Mouse (Mus musculus): ENCODE measurements around the gene Abhd16a. TPM values are rescaled to one million over a fixed set of nuclear protein-coding genes. Genes with fewer than 3 reads are reported as not detected.

The Abhd16a gene
- polyA plus RNA-seq, 1 experiment from 2014 or later: 69.9 TPM

GRCm38 (mm10) chr17:35105740-35106389 is 16.8 kb downstream of the Abhd16a start:
- peak overlapping the region; percentile 28; the same call in 1 of the 2 replicates for H3K4me2 ChIP-seq (ENCODE audit: low read length)
- peaks cover 35% of the 10 kb centered on the region for H3K36me3 ChIP-seq (ENCODE audit: control insufficient read depth, insufficient read depth, low read length)
- DNase-seq (ENCODE audit: low spot score) (peak; percentile 61), ATAC-seq (0 out of 2 replicates have a peak, but pooled peaks have one; percentile 12)
- H3K4me3 ChIP-seq (ENCODE audit: low read depth, low read length): no peak overlapping the region
- H3K4me1 ChIP-seq (ENCODE audit: control insufficient read depth, insufficient read depth, low read length): no peaks in the 10 kb centered on the region
- no peaks in the 10 kb centered on the region for H3K27me3 ChIP-seq (replicated peaks; ENCODE audit: control insufficient read depth, insufficient read depth, low read length)
- H3K9me3 ChIP-seq (replicated peaks; ENCODE audit: control insufficient read depth, low read length): no peaks in the 10 kb centered on the region
- peak overlapping the region; percentile 48; the same call in 1 of the 2 replicates for H3K9ac ChIP-seq (ENCODE audit: low read length)
- 23% methylated on average over 13 of the region's 13 CpGs for WGBS
- no peak overlapping the region for H3K27ac ChIP-seq (ENCODE audit: low read depth, low read length)

DNA sequence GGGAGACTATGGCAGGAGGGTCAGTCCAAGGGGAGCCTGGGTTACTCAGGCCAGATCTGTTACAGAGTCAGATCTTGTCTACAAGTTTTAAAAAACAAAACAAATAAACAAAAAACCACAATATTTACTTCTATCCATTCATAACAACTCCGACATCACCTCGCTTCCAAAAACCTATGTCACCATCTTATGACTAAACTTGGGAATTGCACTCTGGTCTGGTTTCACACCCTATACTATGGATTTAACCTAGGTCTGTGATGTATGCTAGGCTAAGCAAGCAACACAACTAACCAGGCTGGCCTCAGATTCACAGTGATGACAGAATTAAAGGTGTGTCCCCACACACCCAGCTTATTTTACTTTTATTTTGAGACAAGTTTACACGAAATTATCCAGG is 17.5 kb downstream of the Abhd16a start:
- Histone ChIP-seq H3K27ac (ENCODE audit: low read depth, low read length) (no peak overlapping the region), H3K36me3 (ENCODE audit: control insufficient read depth, insufficient read depth, low read length) (peaks cover 28% of the 10 kb centered on the region), H3K27me3 (replicated peaks; ENCODE audit: control insufficient read depth, insufficient read depth, low read length) (no peaks in the 10 kb centered on the region), H3K4me2 (ENCODE audit: low read length) (no peak overlapping the region), H3K9ac (ENCODE audit: low read length) (peak overlapping the region; percentile 48; the same call in 1 of the 2 replicates), H3K4me3 (ENCODE audit: low read depth, low read length) (no peak overlapping the region), H3K9me3 (replicated peaks; ENCODE audit: control insufficient read depth, low read length) (no peaks in the 10 kb centered on the region), H3K4me1 (ENCODE audit: control insufficient read depth, insufficient read depth, low read length) (no peaks in the 10 kb centered on the region)
- WGBS: 66% methylated on average over 3 of the region's 3 CpGs
- DNase-seq (ENCODE audit: low spot score): peak; percentile 43
- no peak for ATAC-seq

- no peak within 1 kb of the TSS for H3K9ac ChIP-seq (ENCODE audit: low read length)
- H3K4me1 ChIP-seq (ENCODE audit: control insufficient read depth, insufficient read depth, low read length): no peaks in the 10 kb centered on the region
- H3K27me3 ChIP-seq (replicated peaks; ENCODE audit: control insufficient read depth, insufficient read depth, low read length): no peaks in the 10 kb centered on the region
- DNase-seq (ENCODE audit: low spot score): no peak
- no peak within 1 kb of the TSS for H3K27ac ChIP-seq (ENCODE audit: low read depth, low read length)
- peaks cover 13% of the 10 kb centered on the region for H3K36me3 ChIP-seq (ENCODE audit: control insufficient read depth, insufficient read depth, low read length)
- WGBS: 89% methylated on average over 6 of the region's 6 CpGs
- ATAC-seq: no peak
- H3K4me2 ChIP-seq (ENCODE audit: low read length): no peak within 1 kb of the TSS
- no peak within 1 kb of the TSS for H3K4me3 ChIP-seq (ENCODE audit: low read depth, low read length)
- no peaks in the 10 kb centered on the region for H3K9me3 ChIP-seq (replicated peaks; ENCODE audit: control insufficient read depth, low read length)
Observed at GRCm38 (mm10) chr17:35108097-35108496, 19.0 kb downstream of the Abhd16a start, which contains the start of gene Ly6g5c. Gene Ly6g5c (plus strand): TSS chr17:35108279.

- Histone ChIP-seq H3K4me3 (ENCODE audit: low read depth, low read length) (no peak overlapping the region), H3K4me1 (ENCODE audit: control insufficient read depth, insufficient read depth, low read length) (no peaks in the 10 kb centered on the region), H3K9me3 (replicated peaks; ENCODE audit: control insufficient read depth, low read length) (no peaks in the 10 kb centered on the region), H3K27me3 (replicated peaks; ENCODE audit: control insufficient read depth, insufficient read depth, low read length) (no peaks in the 10 kb centered on the region), H3K27ac (ENCODE audit: low read depth, low read length) (no peak overlapping the region), H3K36me3 (ENCODE audit: control insufficient read depth, insufficient read depth, low read length) (peaks cover 31% of the 10 kb centered on the region), H3K4me2 (ENCODE audit: low read length) (no peak overlapping the region), H3K9ac (ENCODE audit: low read length) (no peak overlapping the region)
- ATAC-seq (no peak), DNase-seq (ENCODE audit: low spot score) (no peak)
- 80% methylated on average over 9 of the region's 9 CpGs for WGBS
Observed at GRCm38 (mm10) chr17:35111774-35112173, 22.7 kb downstream of the Abhd16a start.

GRCm38 (mm10) chr17:35115046-35116019 is 26.3 kb downstream of the Abhd16a start, which contains the start of gene Ly6g5b:
Gene Ly6g5b (minus strand): TSS chr17:35115428.
- H3K36me3 ChIP-seq (ENCODE audit: control insufficient read depth, insufficient read depth, low read length): peaks cover 59% of the 10 kb centered on the region
- WGBS: 85% methylated on average over 8 of the region's 8 CpGs
- ATAC-seq (no peak), DNase-seq (ENCODE audit: low spot score) (no peak)
- no peak within 1 kb of the TSS for H3K4me2 ChIP-seq (ENCODE audit: low read length)
- peaks cover 5% of the 10 kb centered on the region for H3K4me1 ChIP-seq (ENCODE audit: control insufficient read depth, insufficient read depth, low read length)
- no peaks in the 10 kb centered on the region for H3K27me3 ChIP-seq (replicated peaks; ENCODE audit: control insufficient read depth, insufficient read depth, low read length)
- no peaks in the 10 kb centered on the region for H3K9me3 ChIP-seq (replicated peaks; ENCODE audit: control insufficient read depth, low read length)
- no peak within 1 kb of the TSS for H3K27ac ChIP-seq (ENCODE audit: low read depth, low read length)
- no peak within 1 kb of the TSS for H3K9ac ChIP-seq (ENCODE audit: low read length)
- H3K4me3 ChIP-seq (ENCODE audit: low read depth, low read length): no peak within 1 kb of the TSS

DNA sequence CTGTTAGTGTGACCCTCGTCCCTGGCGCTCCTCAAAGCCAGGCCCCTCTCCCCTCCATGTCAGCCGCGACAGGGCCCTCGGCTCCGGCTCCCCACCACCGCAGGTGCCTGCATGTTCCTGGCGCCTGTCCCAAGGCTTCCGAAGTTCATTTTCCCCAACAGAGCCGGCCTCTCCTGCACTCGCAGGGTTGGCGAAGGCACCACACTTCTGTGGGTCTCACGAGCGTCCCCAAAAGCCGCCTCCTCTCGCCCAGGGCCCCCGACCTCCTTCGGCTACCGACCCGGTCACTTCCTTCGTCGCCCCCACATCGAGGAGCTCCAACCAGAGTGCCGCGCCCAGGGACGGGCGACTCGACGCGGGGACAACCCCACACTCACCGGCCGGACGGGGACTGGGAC is 31.7 kb downstream of the Abhd16a start:
- Histone ChIP-seq H3K36me3 (ENCODE audit: control insufficient read depth, insufficient read depth, low read length) (peaks cover 54% of the 10 kb centered on the region), H3K27me3 (replicated peaks; ENCODE audit: control insufficient read depth, insufficient read depth, low read length) (no peaks in the 10 kb centered on the region), H3K9ac (ENCODE audit: low read length) (peak overlapping the region; percentile 93), H3K4me1 (ENCODE audit: control insufficient read depth, insufficient read depth, low read length) (peaks cover 11% of the 10 kb centered on the region), H3K4me2 (ENCODE audit: low read length) (peak overlapping the region; percentile 97), H3K9me3 (replicated peaks; ENCODE audit: control insufficient read depth, low read length) (no peaks in the 10 kb centered on the region), H3K27ac (ENCODE audit: low read depth, low read length) (peak overlapping the region; percentile 66), H3K4me3 (ENCODE audit: low read depth, low read length) (peak overlapping the region; percentile 89)
- under 1% methylated on average over 33 of the region's 33 CpGs for WGBS
- DNase-seq (ENCODE audit: low spot score) (no peak), ATAC-seq (no peak; the same call in 1 of the 2 replicates)

DNA sequence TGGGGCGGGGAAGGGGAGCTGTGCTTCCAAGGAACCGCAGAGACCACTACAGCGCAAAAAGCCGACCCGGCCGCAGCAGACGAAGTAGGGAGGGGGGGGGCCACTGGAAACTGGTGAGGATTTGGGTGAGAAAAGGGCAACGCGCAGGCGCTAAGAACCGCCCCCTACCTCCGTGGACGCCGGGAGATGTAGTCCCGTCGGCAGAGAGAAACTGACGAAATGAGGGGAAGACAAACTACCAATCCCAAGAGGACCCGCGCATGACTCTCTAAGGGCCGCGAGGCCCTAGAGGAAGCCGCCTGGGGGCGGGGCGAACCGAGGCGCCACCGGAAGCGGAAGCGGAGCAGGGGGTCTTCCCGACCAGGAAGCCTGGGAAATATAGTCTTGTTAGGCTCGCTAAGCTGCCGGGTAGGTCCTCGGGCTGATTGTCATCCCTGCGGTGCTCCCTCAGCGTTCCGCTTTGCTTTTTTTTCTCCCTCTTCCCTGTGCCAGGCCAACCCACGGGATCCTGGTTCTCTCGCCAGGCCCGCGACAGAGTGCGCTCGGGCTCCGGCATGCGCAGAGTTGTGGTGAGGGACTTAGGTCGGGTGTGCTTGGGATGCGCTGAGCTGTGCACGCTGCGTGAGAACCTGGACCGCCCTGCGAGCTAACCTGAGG is 32.2 kb downstream of the Abhd16a start, which contains the start of gene Gpank1:
Gene Gpank1, plus strand, starts transcription at position 313 of the 657 bp plus-strand sequence.
- H3K36me3 ChIP-seq (ENCODE audit: control insufficient read depth, insufficient read depth, low read length): peaks cover 49% of the 10 kb centered on the region
- no peaks in the 10 kb centered on the region for H3K27me3 ChIP-seq (replicated peaks; ENCODE audit: control insufficient read depth, insufficient read depth, low read length)
- ATAC-seq (peak; percentile 97), DNase-seq (ENCODE audit: low spot score) (peak; percentile 100)
- H3K4me2 ChIP-seq (ENCODE audit: low read length): peak within 1 kb of the TSS; percentile 97
- H3K9me3 ChIP-seq (replicated peaks; ENCODE audit: control insufficient read depth, low read length): no peaks in the 10 kb centered on the region
- peak within 1 kb of the TSS; percentile 90 for H3K27ac ChIP-seq (ENCODE audit: low read depth, low read length)
- H3K4me3 ChIP-seq (ENCODE audit: low read depth, low read length): peak within 1 kb of the TSS; percentile 89
- peaks cover 11% of the 10 kb centered on the region for H3K4me1 ChIP-seq (ENCODE audit: control insufficient read depth, insufficient read depth, low read length)
- whole genome bisulfite sequencing: under 1% methylated on average over 49 of the region's 50 CpGs
- H3K9ac ChIP-seq (ENCODE audit: low read length): peak within 1 kb of the TSS; percentile 93

GRCm38 (mm10) chr17:35121871-35122303 is 32.8 kb downstream of the Abhd16a start, which contains the start of gene Csnk2b:
Gene Csnk2b (minus strand): TSS chr17:35122053.
- under 1% methylated on average over 19 of the region's 19 CpGs for WGBS
- Histone ChIP-seq H3K4me3 (ENCODE audit: low read depth, low read length) (peak within 1 kb of the TSS; percentile 89), H3K27ac (ENCODE audit: low read depth, low read length) (peak within 1 kb of the TSS; percentile 90), H3K27me3 (replicated peaks; ENCODE audit: control insufficient read depth, insufficient read depth, low read length) (no peaks in the 10 kb centered on the region), H3K9ac (ENCODE audit: low read length) (peak within 1 kb of the TSS; percentile 93), H3K4me2 (ENCODE audit: low read length) (peak within 1 kb of the TSS; percentile 97), H3K4me1 (ENCODE audit: control insufficient read depth, insufficient read depth, low read length) (peaks cover 13% of the 10 kb centered on the region), H3K9me3 (replicated peaks; ENCODE audit: control insufficient read depth, low read length) (no peaks in the 10 kb centered on the region), H3K36me3 (ENCODE audit: control insufficient read depth, insufficient read depth, low read length) (peaks cover 44% of the 10 kb centered on the region)
- DNase-seq (ENCODE audit: low spot score): peak; percentile 91
- no peak; the same call in none of the 2 replicates for ATAC-seq

All from forebrain, embryonic 14.5 days (tissue).